Mouse (Mus musculus): ENCODE data around the gene Mab21l3. TPM values are rescaled to one million over a fixed set of nuclear protein-coding genes. Genes with fewer than 3 reads are reported as not detected.
A peak's percentile ranks its signal among the peaks of the same experiment; 100 is the strongest.

Mab21l3 gene
- polyA plus RNA-seq, 1 experiment from 2014 or later, result 0.14 TPM

DNA sequence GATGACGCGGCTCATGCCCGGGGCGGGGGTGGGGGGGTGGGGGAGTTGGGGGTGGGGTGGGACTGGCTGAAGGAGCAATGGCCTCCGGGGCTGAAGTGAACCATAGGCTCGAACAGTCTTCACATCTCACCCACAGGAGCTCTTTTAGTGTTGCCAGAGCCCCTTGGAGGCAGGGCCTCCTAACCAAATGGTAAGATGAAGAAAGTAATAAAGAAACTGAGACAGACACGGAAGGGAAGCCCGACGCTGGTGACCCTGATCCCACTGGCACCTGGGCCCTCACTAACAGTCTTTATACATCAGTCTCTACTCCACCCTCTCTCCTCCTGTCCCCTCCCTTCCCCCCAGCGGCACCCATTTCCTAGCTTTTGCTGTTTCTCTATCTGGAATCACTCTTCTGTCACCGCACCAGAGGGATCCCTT is 48.2 kb downstream of the Mab21l3 start:
- Histone ChIP-seq H3K36me3 (ENCODE audit: inconsistent target) (no peaks in the 10 kb centered on the region), H3K27ac (peak overlapping the region; percentile 48), H3K4me3 (ENCODE audit: inconsistent target) (no peak overlapping the region), H3K79me2 (ENCODE audit: inconsistent target) (no peaks in the 10 kb centered on the region)
- WGBS (ENCODE audit: missing documents), result 20% methylated on average over 11 of the region's 11 CpGs

DNA sequence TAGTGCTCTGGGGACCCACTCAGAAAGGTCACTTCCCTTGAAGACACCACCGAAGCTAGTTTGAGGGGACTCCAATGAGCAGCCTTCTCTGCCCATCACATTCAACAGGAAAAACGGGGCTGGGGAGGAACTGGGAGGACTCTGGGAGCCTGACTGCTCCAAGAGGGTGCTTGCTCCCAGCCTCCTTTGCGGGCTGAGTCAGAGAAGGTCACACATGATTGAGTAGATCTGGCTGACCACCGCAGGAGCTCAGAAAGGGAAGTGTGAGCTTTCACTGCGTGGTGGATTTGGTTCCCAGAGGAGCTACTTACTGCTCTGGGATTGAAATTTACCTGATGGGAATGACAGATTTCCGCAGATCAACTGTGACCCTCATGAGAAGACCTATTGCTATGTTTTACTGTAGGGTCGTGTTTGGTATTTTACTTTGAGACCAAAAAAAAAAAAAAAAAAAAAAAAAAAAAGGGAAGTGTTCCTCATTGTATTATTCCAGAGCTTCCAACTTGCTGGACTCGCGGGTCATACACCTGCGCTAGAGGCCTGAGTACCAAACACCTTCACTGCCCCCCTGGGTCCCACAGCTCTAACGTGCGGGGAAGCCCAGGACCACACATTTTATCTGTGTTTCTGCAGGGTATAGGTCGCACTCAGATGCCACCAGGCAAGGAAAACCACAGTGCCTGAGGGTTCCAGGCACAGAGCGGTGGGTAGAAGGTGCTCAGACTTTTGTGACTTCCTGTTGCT is 48.7 kb downstream of the Mab21l3 start:
- Histone ChIP-seq H3K79me2 (ENCODE audit: inconsistent target) (no peaks in the 10 kb centered on the region), H3K36me3 (ENCODE audit: inconsistent target) (no peaks in the 10 kb centered on the region), H3K4me3 (ENCODE audit: inconsistent target) (no peak overlapping the region), H3K27ac (peak overlapping the region; percentile 48)
- WGBS (ENCODE audit: missing documents), result 6% methylated on average over 13 of the region's 14 CpGs

DNA sequence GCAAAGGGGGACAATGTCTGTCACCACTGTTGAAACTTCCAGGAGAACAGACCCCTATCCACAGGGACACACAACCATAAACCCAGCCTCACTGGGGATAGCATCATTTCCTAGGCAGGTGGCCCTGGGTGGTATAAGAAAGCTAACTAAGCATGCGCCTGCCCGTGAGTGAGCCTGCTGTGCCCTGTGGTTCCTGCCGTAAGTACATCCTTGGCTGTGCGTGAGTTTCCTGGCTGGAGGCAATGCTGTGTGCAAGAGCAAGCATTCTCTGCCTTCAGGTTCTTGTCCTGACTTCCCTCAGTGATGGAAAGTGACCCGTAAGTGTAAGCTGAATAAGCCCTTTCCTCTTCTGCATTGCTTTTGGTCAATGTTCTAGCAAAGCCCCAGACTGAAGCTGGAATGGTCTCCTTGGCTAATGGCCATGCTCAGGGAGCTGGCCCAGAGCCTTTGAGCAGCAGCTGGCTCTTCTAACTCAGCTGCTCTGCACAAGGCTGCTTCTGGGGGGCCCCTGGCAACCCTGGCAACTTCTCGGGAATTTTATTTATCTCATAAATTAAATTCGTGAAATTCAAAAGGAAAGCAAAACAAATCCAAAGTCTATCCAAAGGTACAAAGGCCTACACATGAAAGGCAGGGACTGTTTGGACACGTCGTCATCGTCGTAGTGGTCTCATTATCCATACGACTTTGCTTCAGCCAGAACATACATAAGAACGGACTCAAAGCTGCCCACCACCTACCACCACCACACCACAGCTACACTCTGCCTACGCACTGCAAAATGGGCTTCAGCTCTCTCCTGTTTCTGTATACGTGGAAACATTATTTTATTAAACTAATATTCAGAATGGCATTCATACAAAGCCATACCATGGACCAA is 50.7 kb downstream of the Mab21l3 start:
- no peak overlapping the region for H3K4me3 ChIP-seq (ENCODE audit: inconsistent target)
- H3K79me2 ChIP-seq (ENCODE audit: inconsistent target), result no peaks in the 10 kb centered on the region
- no peaks in the 10 kb centered on the region for H3K36me3 ChIP-seq (ENCODE audit: inconsistent target)
- 97% methylated on average over 15 of the region's 15 CpGs for WGBS (ENCODE audit: missing documents)
- H3K27ac ChIP-seq, result no peak overlapping the region

DNA sequence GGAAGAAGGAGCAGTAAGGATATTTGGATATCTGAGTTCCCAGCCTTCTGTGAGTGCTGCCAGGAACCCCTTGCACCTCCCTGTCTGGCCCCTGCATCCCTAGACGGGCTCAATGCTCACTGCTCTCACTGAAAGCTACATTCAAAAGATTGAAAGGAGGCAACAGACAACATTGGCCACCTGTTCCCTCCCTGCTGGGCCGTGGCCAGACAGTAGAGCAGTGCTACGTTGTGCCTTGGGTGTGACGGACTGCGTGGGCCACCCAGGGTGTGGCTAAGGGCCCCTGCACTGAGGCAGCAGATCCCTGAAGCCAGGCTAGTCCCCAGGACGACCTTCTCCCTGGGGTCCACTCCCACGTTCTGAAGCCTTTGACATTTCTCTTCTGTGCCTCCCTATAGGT is 52.5 kb downstream of the Mab21l3 start:
- Histone ChIP-seq H3K4me3 (ENCODE audit: inconsistent target) (no peak overlapping the region), H3K36me3 (ENCODE audit: inconsistent target) (no peaks in the 10 kb centered on the region), H3K79me2 (ENCODE audit: inconsistent target) (no peaks in the 10 kb centered on the region), H3K27ac (no peak overlapping the region)
- WGBS (ENCODE audit: missing documents), result 95% methylated on average over 7 of the region's 7 CpGs

- H3K79me2 ChIP-seq (ENCODE audit: inconsistent target), result no peaks in the 10 kb centered on the region
- 70% methylated on average over 15 of the region's 15 CpGs for WGBS (ENCODE audit: missing documents)
- no peaks in the 10 kb centered on the region for H3K36me3 ChIP-seq (ENCODE audit: inconsistent target)
- no peak overlapping the region for H3K27ac ChIP-seq
- no peak overlapping the region for H3K4me3 ChIP-seq (ENCODE audit: inconsistent target)
Observed at GRCm38 (mm10) chr3:101795387-101796039, 53.2 kb downstream of the Mab21l3 start.

GRCm38 (mm10) chr3:101794666-101795065 is 54.1 kb downstream of the Mab21l3 start:
- WGBS (ENCODE audit: missing documents), result 97% methylated on average over 9 of the region's 9 CpGs
- Histone ChIP-seq H3K79me2 (ENCODE audit: inconsistent target) (no peaks in the 10 kb centered on the region), H3K36me3 (ENCODE audit: inconsistent target) (no peaks in the 10 kb centered on the region), H3K27ac (no peak overlapping the region), H3K4me3 (ENCODE audit: inconsistent target) (no peak overlapping the region)

GRCm38 (mm10) chr3:101794026-101794425 is 54.7 kb downstream of the Mab21l3 start:
- Histone ChIP-seq H3K4me3 (ENCODE audit: inconsistent target) (no peak overlapping the region), H3K36me3 (ENCODE audit: inconsistent target) (no peaks in the 10 kb centered on the region)
- 94% methylated on average over 5 of the region's 5 CpGs for WGBS (ENCODE audit: missing documents)

DNA sequence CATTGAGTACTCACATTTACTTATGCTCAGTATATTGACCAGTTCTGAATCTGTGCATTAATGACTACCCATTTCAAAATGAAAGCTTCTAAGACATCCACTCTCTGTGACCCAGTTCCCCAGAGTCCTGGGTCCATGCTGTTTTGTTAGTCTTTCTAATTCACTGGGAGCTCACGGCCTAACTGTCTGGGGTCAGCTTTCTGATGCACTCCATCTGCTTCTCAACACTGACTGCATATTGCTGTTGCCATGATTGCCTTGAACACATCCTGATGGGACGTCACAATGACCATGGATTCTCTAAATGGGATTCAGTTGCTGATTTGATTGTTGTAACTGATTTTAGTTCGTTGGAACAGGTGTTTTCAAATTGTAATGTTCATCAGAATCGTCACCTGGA is 56.6 kb downstream of the Mab21l3 start:
- no peaks in the 10 kb centered on the region for H3K79me2 ChIP-seq (ENCODE audit: inconsistent target)
- H3K4me3 ChIP-seq (ENCODE audit: inconsistent target), result no peak overlapping the region
- H3K27ac ChIP-seq, result no peak overlapping the region
- 92% methylated on average over 4 of the region's 4 CpGs for WGBS (ENCODE audit: missing documents)
- H3K36me3 ChIP-seq (ENCODE audit: inconsistent target), result no peaks in the 10 kb centered on the region

More at GRCm38 (mm10) chr3:101794026-101794425, 54.7 kb downstream of the Mab21l3 start:
- no peaks in the 10 kb centered on the region for H3K79me2 ChIP-seq (ENCODE audit: inconsistent target)
- no peak overlapping the region for H3K27ac ChIP-seq

- Histone ChIP-seq H3K36me3 (ENCODE audit: inconsistent target) (no peaks in the 10 kb centered on the region), H3K4me3 (ENCODE audit: inconsistent target) (no peak overlapping the region), H3K79me2 (ENCODE audit: inconsistent target) (no peaks in the 10 kb centered on the region), H3K27ac (no peak overlapping the region)
- WGBS (ENCODE audit: missing documents), result 89% methylated on average over 10 of the region's 10 CpGs
Observed at GRCm38 (mm10) chr3:101784768-101785424, 63.9 kb downstream of the Mab21l3 start.

GRCm38 (mm10) chr3:101783793-101784192 is 65.0 kb downstream of the Mab21l3 start:
- Histone ChIP-seq H3K79me2 (ENCODE audit: inconsistent target) (no peaks in the 10 kb centered on the region), H3K4me3 (ENCODE audit: inconsistent target) (no peak overlapping the region), H3K27ac (no peak overlapping the region), H3K36me3 (ENCODE audit: inconsistent target) (no peaks in the 10 kb centered on the region)
- 95% methylated on average over 2 of the region's 2 CpGs for WGBS (ENCODE audit: missing documents)

- Histone ChIP-seq H3K79me2 (ENCODE audit: inconsistent target) (no peaks in the 10 kb centered on the region), H3K4me3 (ENCODE audit: inconsistent target) (no peak overlapping the region), H3K36me3 (ENCODE audit: inconsistent target) (no peaks in the 10 kb centered on the region), H3K27ac (no peak overlapping the region)
- 96% methylated on average over 6 of the region's 6 CpGs for WGBS (ENCODE audit: missing documents)
Observed at GRCm38 (mm10) chr3:101780874-101781483, 67.8 kb downstream of the Mab21l3 start.

- Histone ChIP-seq H3K79me2 (ENCODE audit: inconsistent target) (no peaks in the 10 kb centered on the region), H3K27ac (no peak overlapping the region), H3K4me3 (ENCODE audit: inconsistent target) (no peak overlapping the region), H3K36me3 (ENCODE audit: inconsistent target) (no peaks in the 10 kb centered on the region)
- WGBS (ENCODE audit: missing documents), result 49% methylated on average over 16 of the region's 16 CpGs
Observed at GRCm38 (mm10) chr3:101778896-101779665, 69.7 kb downstream of the Mab21l3 start.

- Histone ChIP-seq H3K4me3 (ENCODE audit: inconsistent target) (no peak overlapping the region), H3K79me2 (ENCODE audit: inconsistent target) (no peaks in the 10 kb centered on the region), H3K27ac (no peak overlapping the region), H3K36me3 (ENCODE audit: inconsistent target) (no peaks in the 10 kb centered on the region)
- WGBS (ENCODE audit: missing documents), result 34% methylated on average over 8 of the region's 8 CpGs
Observed at GRCm38 (mm10) chr3:101775732-101776131, 73.0 kb downstream of the Mab21l3 start.
